Mouse (Mus musculus): ENCODE measurements at regions not wholly inside any gene's neighbourhood (a gene's known extent, or its start where the extent isn't known, plus 50 kb on each side); places are given as distances from the start of the nearest gene placed in this dataset.

GRCm38 (mm10) chr10:87718491-87718890, 139.6 kb upstream of the Igf1 start:
- TF ChIP-seq CTCF (IDR thresholded peaks at IDR 0.05; ENCODE audit: borderline replicate concordance, insufficient read depth, low read depth, low read length) (no peak), POLR2A (IDR thresholded peaks at IDR 0.05; ENCODE audit: borderline replicate concordance, insufficient read depth, low read length) (no peak)
